Mouse (Mus musculus) liver, postnatal 0 days (tissue): ENCODE measurements around the gene Col4a2. TPM values are rescaled to one million over a fixed set of nuclear protein-coding genes. Genes with fewer than 3 reads are reported as not detected.

Source experiments
- ATAC-seq: fragments of 200-750 bp; cut with Nextera tagmentation; 2 replicates; pipeline ENCODE4 v1.8.0; 2017; ENCODE audit warnings: mild to moderate bottlenecking, moderate library complexity
- DNase-seq: peaks from one replicate; pipeline ENCODE4 v3.0.0-alpha.2; 2016
- H3K27ac ChIP-seq: fragments of 300-500 bp; sonication (generic); 2 replicates; pipeline ENCODE4 v1.5.1; 2014; ENCODE audit warnings: antibody characterized with exemption, moderate library complexity, mild to moderate bottlenecking, low read depth
- H3K27me3 ChIP-seq: fragments of 300-500 bp; sonication (generic); 2 replicates; pipeline ENCODE4 v1.6.1; 2014; ENCODE audit warnings: low read length, control low read depth, mixed read lengths; ENCODE audit not compliant: insufficient read depth
- H3K36me3 ChIP-seq: fragments of 300-500 bp; sonication (generic); replicated peaks from 2 replicates; pipeline ENCODE4 v1.6.1; 2014; ENCODE audit warnings: mild to moderate bottlenecking, control low read depth, low read length, moderate library complexity, mixed read lengths; ENCODE audit not compliant: insufficient read depth
- H3K4me1 ChIP-seq: fragments of 300-500 bp; sonication (generic); 2 replicates; pipeline ENCODE4 v1.6.1; 2014; ENCODE audit warnings: antibody characterized with exemption, mild to moderate bottlenecking, control low read depth; ENCODE audit not compliant: insufficient read depth
- H3K4me2 ChIP-seq: fragments of 300-500 bp; sonication (generic); 2 replicates; pipeline ENCODE4 v1.6.1; 2014; ENCODE audit warnings: low read depth, mild to moderate bottlenecking, low read length, moderate library complexity, mixed read lengths
- H3K4me3 ChIP-seq: fragments of 300-500 bp; sonication (generic); 2 replicates; pipeline ENCODE4 v1.5.1; 2014; ENCODE audit warnings: low read depth, low read length
- H3K9ac ChIP-seq: fragments of 300-500 bp; sonication (generic); replicated peaks from 2 replicates; pipeline ENCODE4 v1.6.1; 2014; ENCODE audit warnings: mild to moderate bottlenecking, moderate library complexity
- H3K9me3 ChIP-seq: fragments of 300-500 bp; sonication (generic); 2 replicates; pipeline ENCODE4 v1.6.1; 2016; ENCODE audit warnings: mild to moderate bottlenecking, control low read depth, low read length, mixed read lengths
- CTCF ChIP-seq: sonication (generic); IDR thresholded peaks from 2 replicates; pipeline ENCODE4 v1.5.1; 2016; ENCODE audit warnings: antibody characterized with exemption, low read depth
- EP300 ChIP-seq: IDR thresholded peaks from 2 replicates; pipeline ENCODE4 v1.6.1; 2016; ENCODE audit warnings: antibody characterized with exemption, low read depth, mild to moderate bottlenecking
- WGBS: fragments of 180-500 bp; shearing (Covaris S2); extraction: QIAGEN DNeasy Blood & Tissue Kit; methylation state at CpG from one replicate; pipeline ENCODE4 v1.1.7; 2014; ENCODE audit not compliant: insufficient replicate concordance; 5-methylcytosine and 5-hydroxymethylcytosine counted together
- polyA plus RNA-seq: library from polyadenylated mRNA; unstranded; fragments of >200 nt; fragmentation: Nextera tagmentation; extraction: Ambion mirVana; gene quantifications from 2 replicates; pipeline ENCODE4 v1.2.1, GENCODE M21; 2015

The Col4a2 gene
- polyA plus RNA-seq, 1 experiment from 2014 or later, result 9.7 TPM

GRCm38 (mm10) chr8:11354800-11355451 lies 42.3 kb downstream of the Col4a2 start:
- no peak overlapping the region for H3K4me3 ChIP-seq
- no peaks in the 10 kb centered on the region for H3K27me3 ChIP-seq
- DNase-seq (no peak), ATAC-seq (no peak)
- H3K36me3 ChIP-seq, result no peaks in the 10 kb centered on the region
- 76% methylated on average over 8 of the region's 8 CpGs for WGBS
- H3K4me1 ChIP-seq, result no peaks in the 10 kb centered on the region
- H3K9ac ChIP-seq, result no peak overlapping the region
- TF ChIP-seq CTCF, result 0 out of 2 replicates have a peak, but pooled peaks have one; percentile 18
- TF ChIP-seq EP300, result no peak
- no peak overlapping the region for H3K27ac ChIP-seq
- no peak overlapping the region for H3K4me2 ChIP-seq
- no peaks in the 10 kb centered on the region for H3K9me3 ChIP-seq

GRCm38 (mm10) chr8:11355900-11356299 lies 43.3 kb downstream of the Col4a2 start:
- Histone ChIP-seq H3K27me3 (no peaks in the 10 kb centered on the region), H3K4me2 (no peak overlapping the region), H3K4me1 (no peaks in the 10 kb centered on the region), H3K4me3 (no peak overlapping the region), H3K9me3 (no peaks in the 10 kb centered on the region), H3K36me3 (no peaks in the 10 kb centered on the region), H3K27ac (no peak overlapping the region), H3K9ac (no peak overlapping the region)
- no peak for TF ChIP-seq CTCF
- no peak for TF ChIP-seq EP300
- DNase-seq (no peak), ATAC-seq (no peak)
- 82% methylated on average over 3 of the region's 3 CpGs for WGBS

GRCm38 (mm10) chr8:11356776-11357175 lies 44.2 kb downstream of the Col4a2 start:
- Histone ChIP-seq H3K27me3 (no peaks in the 10 kb centered on the region), H3K36me3 (no peaks in the 10 kb centered on the region), H3K4me2 (no peak overlapping the region), H3K4me1 (no peaks in the 10 kb centered on the region), H3K9ac (no peak overlapping the region), H3K4me3 (no peak overlapping the region), H3K9me3 (no peaks in the 10 kb centered on the region), H3K27ac (no peak overlapping the region)
- TF ChIP-seq CTCF (no peak), EP300 (no peak)
- DNase-seq (no peak), ATAC-seq (no peak)
- WGBS, result 51% methylated on average over 8 of the region's 8 CpGs

GRCm38 (mm10) chr8:11357921-11358436 lies 45.4 kb downstream of the Col4a2 start:
- Histone ChIP-seq H3K27me3 (no peaks in the 10 kb centered on the region), H3K4me3 (no peak overlapping the region), H3K4me1 (no peaks in the 10 kb centered on the region), H3K9ac (no peak overlapping the region), H3K36me3 (no peaks in the 10 kb centered on the region), H3K4me2 (no peak overlapping the region), H3K9me3 (no peaks in the 10 kb centered on the region), H3K27ac (no peak overlapping the region)
- WGBS, result 35% methylated on average over 7 of the region's 7 CpGs
- DNase-seq (no peak), ATAC-seq (no peak)
- TF ChIP-seq EP300 (no peak), CTCF (no peak)

GRCm38 (mm10) chr8:11359846-11360245 lies 47.2 kb downstream of the Col4a2 start:
- WGBS, result 78% methylated on average over 5 of the region's 5 CpGs
- DNase-seq, result no peak
- H3K9ac ChIP-seq, result no peak overlapping the region
- no peaks in the 10 kb centered on the region for H3K4me1 ChIP-seq
- no peak for TF ChIP-seq CTCF
- TF ChIP-seq EP300, result no peak
- ATAC-seq, result no peak
- no peaks in the 10 kb centered on the region for H3K27me3 ChIP-seq
- H3K36me3 ChIP-seq, result no peaks in the 10 kb centered on the region
- H3K4me2 ChIP-seq, result no peak overlapping the region
- no peak overlapping the region for H3K4me3 ChIP-seq
- H3K9me3 ChIP-seq, result no peaks in the 10 kb centered on the region
- H3K27ac ChIP-seq, result no peak overlapping the region

GRCm38 (mm10) chr8:11361546-11362277 lies 49.1 kb downstream of the Col4a2 start:
- DNase-seq (no peak), ATAC-seq (no peak)
- Histone ChIP-seq H3K4me2 (no peak overlapping the region), H3K9ac (no peak overlapping the region), H3K4me1 (no peaks in the 10 kb centered on the region), H3K36me3 (no peaks in the 10 kb centered on the region), H3K9me3 (no peaks in the 10 kb centered on the region), H3K27me3 (no peaks in the 10 kb centered on the region), H3K27ac (no peak overlapping the region), H3K4me3 (no peak overlapping the region)
- WGBS, result 64% methylated on average over 9 of the region's 9 CpGs
- no peak for TF ChIP-seq EP300
- TF ChIP-seq CTCF, result no peak
